Mouse (Mus musculus) E14TG2a.4 (cell line): Measurements from ENCODE around the gene Csnk2b.

Experiments
- CTCF ChIP-seq: conservative IDR thresholded peaks from 2 replicates; pipeline ENCODE4 v1.5.1; 2014; ENCODE audit warnings: low read length
- POU5F1 ChIP-seq: IDR thresholded peaks from 2 replicates; pipeline ENCODE4 v1.6.1; 2014; ENCODE audit warnings: low read length, borderline replicate concordance

- TF ChIP-seq CTCF (no peak), POU5F1 (no peak)
These were observed 5.2 kb upstream of the Csnk2b start for GRCm38 (mm10) chr17:35127017-35127416.
